Mouse (Mus musculus) urinary bladder, adult 2 months (tissue): ENCODE results near the gene Tshr. TPM values are rescaled to one million over a fixed set of nuclear protein-coding genes. Genes with fewer than 3 reads are reported as not detected.

Experiments used
- DNase-seq: peaks from one replicate; pipeline ENCODE4 v3.0.0; 2022; ENCODE audit warnings: low spot score
- polyA plus RNA-seq: library from polyadenylated mRNA; depleted of rRNA; stranded (reverse); fragments of >200 nt; gene quantifications from 2 replicates; pipeline ENCODE4 v1.2.3, GENCODE M21; 2012; rRNA removed

Tshr gene
- polyA plus RNA-seq, 1 experiment: 0.44 TPM

DNA sequence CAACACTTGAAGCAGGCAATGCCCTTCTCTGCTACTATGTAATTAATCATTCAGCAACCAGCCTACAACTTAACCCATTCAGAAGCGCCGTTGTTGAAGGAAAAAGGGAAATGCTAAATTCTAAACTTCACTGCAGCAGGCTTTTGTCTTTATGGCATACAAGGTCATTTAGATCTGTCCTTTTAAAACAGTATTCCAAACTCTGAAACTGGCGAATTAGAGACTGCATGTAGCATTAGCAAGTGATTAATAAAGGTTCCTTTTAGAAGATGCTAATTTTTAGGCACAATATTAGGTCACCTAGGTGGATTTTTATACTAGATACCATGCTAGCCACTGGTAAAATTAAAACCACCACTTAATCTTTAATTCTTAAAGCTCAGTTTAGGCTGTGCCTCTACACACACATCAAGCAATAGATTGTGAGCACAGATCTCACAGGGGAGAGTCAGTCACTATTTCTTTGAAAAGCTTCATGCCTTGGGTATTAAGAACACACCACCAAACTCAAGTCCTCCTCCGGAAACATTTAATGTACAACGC lies 203.2 kb downstream of the Tshr start:
- DNase-seq: no peak

DNA sequence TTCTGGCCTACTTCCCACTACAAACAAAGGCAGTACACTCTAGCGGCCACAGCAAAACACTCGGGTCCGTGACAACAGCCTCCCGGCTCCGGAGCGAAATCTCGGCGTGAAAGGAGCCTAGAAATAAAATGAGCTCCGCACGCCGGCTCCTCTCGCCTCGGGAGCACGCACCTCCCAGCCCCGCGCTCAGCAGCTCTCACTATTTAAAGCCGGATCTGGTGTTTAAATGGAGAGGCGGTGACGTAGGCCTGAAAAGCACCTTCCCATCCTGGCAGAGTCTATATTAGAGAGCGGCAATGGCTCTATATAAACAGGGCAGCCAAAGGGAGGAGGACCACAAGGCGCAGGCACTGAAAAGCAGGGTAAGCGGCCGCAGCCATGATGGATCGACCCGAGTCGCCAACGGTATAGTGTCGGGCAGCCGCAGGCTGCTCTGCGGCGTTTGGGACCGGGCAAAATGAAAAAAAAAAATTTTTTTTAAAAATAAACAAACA lies 203.9 kb downstream of the Tshr start:
- peak; percentile 89 for DNase-seq

DNA sequence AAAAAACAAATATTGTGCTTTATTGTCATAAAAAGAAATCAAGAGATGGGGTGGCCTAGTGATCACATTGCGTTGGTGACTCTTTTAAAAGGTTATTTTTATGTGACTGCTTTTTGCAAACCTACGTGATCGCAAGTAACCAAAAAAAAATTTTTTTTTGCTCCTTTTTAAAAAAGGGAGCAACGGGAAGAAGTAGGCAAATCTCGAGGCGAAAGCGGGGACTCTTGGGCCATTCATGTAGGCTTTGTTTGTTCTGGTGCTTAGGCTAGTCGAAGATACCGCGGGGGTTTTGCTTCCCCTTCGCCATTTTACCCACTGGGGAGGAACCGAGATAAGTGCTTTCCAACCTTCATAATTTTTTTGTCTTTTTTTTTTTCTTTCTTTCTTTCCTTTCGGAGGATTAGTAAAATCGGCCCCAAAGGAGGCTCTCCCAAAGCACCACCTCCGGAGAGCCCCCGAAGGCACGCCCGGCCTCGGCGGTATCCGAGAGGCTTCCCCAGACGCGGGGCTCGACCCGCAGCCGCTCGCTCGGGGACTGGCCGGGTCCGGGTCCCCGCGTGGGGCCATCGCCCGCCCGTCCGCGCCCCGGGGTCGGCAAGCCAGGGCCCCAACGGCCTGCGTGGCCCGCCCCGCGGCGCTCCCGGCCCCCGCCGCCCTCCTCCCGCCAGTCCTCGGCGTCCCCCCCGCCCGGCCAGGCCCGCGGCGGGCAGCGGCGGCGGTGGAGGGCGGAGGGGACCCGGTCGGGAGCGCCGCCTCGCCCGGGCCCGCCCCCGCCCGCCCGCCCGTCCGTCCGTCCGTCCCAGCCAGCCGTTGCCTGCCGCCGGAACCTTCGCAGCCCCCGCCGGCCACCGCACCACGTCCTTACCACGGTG lies 204.5 kb downstream of the Tshr start:
- peak; percentile 66 for DNase-seq

DNA sequence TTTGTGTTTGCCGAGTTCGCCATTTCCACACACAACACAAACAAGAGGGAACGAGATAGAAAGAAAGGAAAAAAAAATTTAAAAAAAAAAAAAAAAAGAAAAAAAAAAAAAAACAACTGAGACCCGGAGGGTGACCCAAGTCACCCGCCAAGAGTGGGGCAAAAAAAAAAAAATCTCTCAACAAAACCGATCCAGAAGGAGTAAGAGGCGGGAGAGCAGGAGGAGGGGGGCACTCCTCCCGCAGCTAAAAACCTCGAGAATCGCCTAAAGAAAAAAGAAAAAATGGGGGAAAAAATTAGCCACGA lies 205.1 kb downstream of the Tshr start:
- DNase-seq: no peak

DNA sequence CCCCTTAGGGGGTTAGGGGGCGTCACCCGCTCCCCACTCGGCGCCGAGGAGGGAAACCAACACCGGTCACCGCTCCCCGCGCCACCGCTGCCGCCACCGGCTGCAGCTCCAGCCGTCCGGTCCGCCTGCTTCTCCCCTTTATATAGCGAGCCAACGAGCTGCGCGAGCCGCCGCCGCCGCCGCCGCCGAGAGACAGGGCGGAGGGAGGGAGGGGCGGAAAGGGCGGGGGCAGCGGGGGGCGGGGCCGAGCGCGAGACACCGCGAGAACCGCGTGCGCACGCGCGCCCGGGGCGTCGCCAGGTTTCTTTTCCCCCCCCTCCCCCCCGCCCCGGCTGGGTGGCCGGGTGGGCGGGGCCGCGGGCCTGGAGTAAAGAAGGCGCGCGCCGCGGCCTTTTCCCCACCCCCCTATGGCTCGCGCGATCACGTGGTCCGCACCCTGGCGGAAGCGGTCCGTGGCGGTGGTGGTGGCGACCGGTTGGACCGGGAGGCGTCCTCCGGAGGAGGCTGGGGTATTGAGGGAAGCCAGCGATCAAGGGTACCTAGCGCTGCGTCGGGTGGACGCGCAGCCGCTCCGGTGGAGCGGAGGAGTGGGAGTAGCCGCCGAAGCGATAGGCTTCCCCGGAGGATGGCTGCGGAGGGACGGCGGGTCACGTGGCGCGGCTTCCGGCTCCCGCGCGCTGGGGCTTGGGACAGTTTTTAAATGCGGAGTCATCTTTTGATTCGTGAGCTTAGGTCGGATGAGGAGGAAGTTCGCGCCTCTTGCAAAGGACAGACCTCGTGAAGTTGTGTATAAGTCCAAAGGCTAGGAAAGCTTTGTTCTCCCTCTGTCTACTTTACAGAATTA lies 205.7 kb downstream of the Tshr start, which contains the start of gene Gtf2a1:
Gene Gtf2a1, minus strand, starts transcription at position 641 of the 844 bp plus-strand sequence.
- DNase-seq: peak; percentile 98

DNA sequence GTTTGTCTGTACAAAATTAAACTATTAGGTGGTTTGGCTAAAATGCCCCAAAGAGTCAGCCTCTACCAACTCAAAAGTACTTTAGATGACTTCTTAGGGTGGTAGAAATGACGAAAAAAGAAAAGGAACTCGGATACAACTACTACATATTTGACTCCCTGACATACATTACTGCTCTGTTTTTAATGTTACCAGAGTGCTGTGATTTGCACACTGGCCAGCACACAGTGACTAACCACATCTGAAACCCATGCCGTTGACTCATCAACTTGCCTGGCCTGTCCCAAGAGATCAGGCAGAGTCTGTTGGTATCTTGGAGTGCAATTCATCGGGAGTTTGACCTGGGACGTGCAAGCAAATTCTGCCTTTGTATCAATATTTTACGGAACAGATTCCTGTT lies 206.4 kb downstream of the Tshr start:
- DNase-seq: no peak

DNA sequence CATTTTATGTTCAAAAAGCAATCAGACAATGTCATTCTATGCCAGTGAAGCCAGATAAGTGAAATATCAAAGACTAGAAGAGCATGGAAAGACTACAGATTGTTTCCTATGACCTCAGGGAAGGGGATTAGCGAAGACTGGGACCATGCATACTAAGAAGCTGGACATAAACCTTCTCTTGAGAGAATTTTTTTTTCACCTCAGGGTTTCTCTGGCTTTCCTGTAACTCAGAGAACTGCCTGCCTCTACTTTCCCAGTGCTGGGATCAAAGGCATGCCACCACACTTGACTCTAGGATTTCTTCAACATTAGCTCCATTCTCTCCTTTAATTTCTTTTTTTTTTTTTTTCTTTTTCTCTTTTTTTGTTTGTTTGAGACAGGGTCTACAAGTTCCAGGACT lies 206.8 kb downstream of the Tshr start:
- no peak for DNase-seq

DNA sequence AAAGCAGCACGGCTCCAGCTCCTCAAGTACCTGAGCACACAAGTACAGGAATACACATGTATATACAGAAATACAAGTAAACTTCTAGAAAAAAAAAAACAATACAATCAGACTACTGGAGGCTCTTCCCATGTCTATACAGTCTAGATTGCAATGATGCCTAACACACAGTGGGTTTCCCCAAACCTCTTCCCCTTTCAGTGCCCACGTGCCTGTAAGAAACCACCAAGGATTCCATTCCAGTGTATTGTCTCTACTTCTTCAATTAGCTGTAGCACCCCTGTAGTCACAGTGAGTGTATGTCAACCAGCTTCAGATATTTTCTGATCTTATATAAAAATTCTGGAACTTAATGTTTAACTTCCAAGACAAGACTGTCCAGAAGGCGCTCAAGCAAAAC lies 207.8 kb downstream of the Tshr start:
- no peak for DNase-seq

Other genes with a start within 250 kb of the Tshr start
- 1.9 and 3.0 TPM in 2 replicates for gene Cep128, start 154 bp upstream of the Tshr start, polyA plus RNA-seq
- gene Gtf2a1, start 205.9 kb downstream of the Tshr start, polyA plus RNA-seq: 14.2 and 16.2 TPM in 2 replicates